Mouse (Mus musculus): ENCODE measurements around the gene Ank3. TPM values are rescaled to one million over a fixed set of nuclear protein-coding genes. Genes with fewer than 3 reads are reported as not detected.

Ank3 gene
- total and polyA plus RNA-seq, 2 experiments from 2014 or later, result 56.7 to 267 TPM

GRCm38 (mm10) chr10:70055291-70055690 lies 656.7 kb downstream of the Ank3 start:
- ATAC-seq (no peak), DNase-seq (no peak)
- WGBS, result 88% methylated on average over 2 of the region's 2 CpGs
- Histone ChIP-seq H3K9me3 (ENCODE audit: low read length) (no peaks in the 10 kb centered on the region), H3K9ac (no peak overlapping the region), H3K27ac (ENCODE audit: low read depth, low read length) (no peak overlapping the region), H3K36me3 (ENCODE audit: insufficient read depth) (no peaks in the 10 kb centered on the region), H3K4me3 (ENCODE audit: low read depth, low read length) (no peak overlapping the region), H3K4me1 (ENCODE audit: insufficient read depth) (no peaks in the 10 kb centered on the region), H3K27me3 (ENCODE audit: insufficient read depth, low read length) (no peaks in the 10 kb centered on the region), H3K4me2 (ENCODE audit: low read depth) (no peak overlapping the region)
- TF ChIP-seq CTCF (IDR thresholded peaks at IDR 0.05; ENCODE audit: low read depth), result no peak

GRCm38 (mm10) chr10:70057064-70057463 lies 658.5 kb downstream of the Ank3 start:
- Histone ChIP-seq H3K4me2 (ENCODE audit: low read depth) (no peak overlapping the region), H3K9ac (no peak overlapping the region), H3K4me3 (ENCODE audit: low read depth, low read length) (no peak overlapping the region), H3K27ac (ENCODE audit: low read depth, low read length) (no peak overlapping the region), H3K9me3 (ENCODE audit: low read length) (no peaks in the 10 kb centered on the region), H3K27me3 (ENCODE audit: insufficient read depth, low read length) (no peaks in the 10 kb centered on the region), H3K4me1 (ENCODE audit: insufficient read depth) (no peaks in the 10 kb centered on the region), H3K36me3 (ENCODE audit: insufficient read depth) (no peaks in the 10 kb centered on the region)
- DNase-seq, result no peak
- ATAC-seq, result no peak
- WGBS, result 65% methylated on average over 3 of the region's 3 CpGs
- no peak for TF ChIP-seq CTCF (IDR thresholded peaks at IDR 0.05; ENCODE audit: low read depth)

- H3K9me3 ChIP-seq (ENCODE audit: low read length), result no peaks in the 10 kb centered on the region
- H3K4me2 ChIP-seq (ENCODE audit: low read depth), result peak overlapping the region; percentile 23; the same call in 1 of the 2 replicates
- peak; percentile 70 for DNase-seq
Measured at GRCm38 (mm10) chr10:70060021-70060688, 661.6 kb downstream of the Ank3 start.

GRCm38 (mm10) chr10:70060689-70061081 lies 662.1 kb downstream of the Ank3 start:
- H3K9me3 ChIP-seq (ENCODE audit: low read length), result no peaks in the 10 kb centered on the region
- H3K4me3 ChIP-seq (ENCODE audit: low read depth, low read length), result no peak overlapping the region
- H3K27me3 ChIP-seq (ENCODE audit: insufficient read depth, low read length), result no peaks in the 10 kb centered on the region
- H3K27ac ChIP-seq (ENCODE audit: low read depth, low read length), result no peak overlapping the region
- WGBS, result 32% methylated on average over 10 of the region's 10 CpGs
- no peak for TF ChIP-seq CTCF (IDR thresholded peaks at IDR 0.05; ENCODE audit: low read depth)
- DNase-seq (peak; percentile 4), ATAC-seq (no peak)
- no peaks in the 10 kb centered on the region for H3K36me3 ChIP-seq (ENCODE audit: insufficient read depth)
- H3K4me2 ChIP-seq (ENCODE audit: low read depth), result 0 out of 2 replicates have a peak overlapping the region, but pooled peaks have one; percentile 17
- no peak overlapping the region for H3K9ac ChIP-seq
- no peaks in the 10 kb centered on the region for H3K4me1 ChIP-seq (ENCODE audit: insufficient read depth)

More at GRCm38 (mm10) chr10:70060021-70060688, 661.6 kb downstream of the Ank3 start:
- no peak overlapping the region for H3K4me3 ChIP-seq (ENCODE audit: low read depth, low read length)
- peak; percentile 87 for ATAC-seq
- no peaks in the 10 kb centered on the region for H3K36me3 ChIP-seq (ENCODE audit: insufficient read depth)
- no peak for TF ChIP-seq CTCF (IDR thresholded peaks at IDR 0.05; ENCODE audit: low read depth)
- no peak overlapping the region for H3K27ac ChIP-seq (ENCODE audit: low read depth, low read length)
- no peaks in the 10 kb centered on the region for H3K27me3 ChIP-seq (ENCODE audit: insufficient read depth, low read length)
- 44% methylated on average over 19 of the region's 19 CpGs for WGBS
- no peak overlapping the region for H3K9ac ChIP-seq
- no peaks in the 10 kb centered on the region for H3K4me1 ChIP-seq (ENCODE audit: insufficient read depth)

GRCm38 (mm10) chr10:70063881-70064555 lies 665.4 kb downstream of the Ank3 start:
- DNase-seq, result no peak
- no peaks in the 10 kb centered on the region for H3K9me3 ChIP-seq (ENCODE audit: low read length)
- no peak overlapping the region for H3K27ac ChIP-seq (ENCODE audit: low read depth, low read length)
- WGBS, result 56% methylated on average over 6 of the region's 6 CpGs
- no peak overlapping the region for H3K4me2 ChIP-seq (ENCODE audit: low read depth)
- ATAC-seq, result no peak
- H3K9ac ChIP-seq, result no peak overlapping the region
- no peaks in the 10 kb centered on the region for H3K4me1 ChIP-seq (ENCODE audit: insufficient read depth)
- TF ChIP-seq CTCF (IDR thresholded peaks at IDR 0.05; ENCODE audit: low read depth), result no peak
- no peaks in the 10 kb centered on the region for H3K27me3 ChIP-seq (ENCODE audit: insufficient read depth, low read length)
- H3K36me3 ChIP-seq (ENCODE audit: insufficient read depth), result no peaks in the 10 kb centered on the region
- H3K4me3 ChIP-seq (ENCODE audit: low read depth, low read length), result no peak overlapping the region

- TF ChIP-seq CTCF (IDR thresholded peaks at IDR 0.05; ENCODE audit: low read depth), result no peak
- DNase-seq, result peak; percentile 28
Measured at GRCm38 (mm10) chr10:70065191-70065590, 666.6 kb downstream of the Ank3 start.

GRCm38 (mm10) chr10:70066497-70067168 lies 668.1 kb downstream of the Ank3 start:
- Histone ChIP-seq H3K4me1 (ENCODE audit: insufficient read depth) (no peaks in the 10 kb centered on the region), H3K27ac (ENCODE audit: low read depth, low read length) (no peak overlapping the region), H3K4me3 (ENCODE audit: low read depth, low read length) (no peak overlapping the region), H3K9me3 (ENCODE audit: low read length) (no peaks in the 10 kb centered on the region), H3K36me3 (ENCODE audit: insufficient read depth) (no peaks in the 10 kb centered on the region), H3K4me2 (ENCODE audit: low read depth) (no peak overlapping the region), H3K27me3 (ENCODE audit: insufficient read depth, low read length) (no peaks in the 10 kb centered on the region), H3K9ac (no peak overlapping the region)
- 28% methylated on average over 8 of the region's 8 CpGs for WGBS
- ATAC-seq (peak; percentile 48; the same call in 1 of the 2 replicates), DNase-seq (no peak)
- no peak for TF ChIP-seq CTCF (IDR thresholded peaks at IDR 0.05; ENCODE audit: low read depth)

More at GRCm38 (mm10) chr10:70065191-70065590, 666.6 kb downstream of the Ank3 start:
- ATAC-seq, result no peak
- H3K27me3 ChIP-seq (ENCODE audit: insufficient read depth, low read length), result no peaks in the 10 kb centered on the region
- no peak overlapping the region for H3K27ac ChIP-seq (ENCODE audit: low read depth, low read length)
- no peaks in the 10 kb centered on the region for H3K36me3 ChIP-seq (ENCODE audit: insufficient read depth)
- WGBS, result 36% methylated on average over 3 of the region's 3 CpGs
- no peaks in the 10 kb centered on the region for H3K9me3 ChIP-seq (ENCODE audit: low read length)
- no peaks in the 10 kb centered on the region for H3K4me1 ChIP-seq (ENCODE audit: insufficient read depth)
- no peak overlapping the region for H3K4me2 ChIP-seq (ENCODE audit: low read depth)
- H3K4me3 ChIP-seq (ENCODE audit: low read depth, low read length), result no peak overlapping the region
- H3K9ac ChIP-seq, result no peak overlapping the region

Data from forebrain, postnatal 0 days (tissue).